Mouse (Mus musculus): Measurements from ENCODE around the gene Cib3. TPM values are rescaled to one million over a fixed set of nuclear protein-coding genes. Genes with fewer than 3 reads are reported as not detected.

Cib3 gene
- polyA plus RNA-seq, 1 experiment from 2014 or later = not detected

- H3K4me3 ChIP-seq (replicated peaks; ENCODE audit: low read depth, low read length) = no peak overlapping the region
- no peak; the same call in 1 of the 2 replicates for ATAC-seq (replicated peaks; ENCODE audit: low FRiP score, low read depth)
- no peak overlapping the region for H3K9ac ChIP-seq (ENCODE audit: low read depth, low read length)
- peaks cover 28% of the 10 kb centered on the region; the same call in 1 of the 2 replicates for H3K36me3 ChIP-seq (ENCODE audit: insufficient read depth, low read length)
- no peak overlapping the region for H3K4me2 ChIP-seq (ENCODE audit: low read length)
- H3K27me3 ChIP-seq (ENCODE audit: insufficient read depth, low read length) = no peaks in the 10 kb centered on the region
- no peaks in the 10 kb centered on the region for H3K4me1 ChIP-seq (replicated peaks; ENCODE audit: insufficient read depth, low read length)
- TF ChIP-seq CTCF (IDR thresholded peaks at IDR 0.05; ENCODE audit: low read depth) = peak; percentile 76
- H3K27ac ChIP-seq = no peak overlapping the region
- DNase-seq (ENCODE audit: low spot score) = peak; percentile 63
- 57% methylated on average over 7 of the region's 7 CpGs for WGBS
- H3K9me3 ChIP-seq (replicated peaks; ENCODE audit: low read length) = no peaks in the 10 kb centered on the region
Observed at GRCm38 (mm10) chr8:72257171-72257901, 44.7 kb upstream of the Cib3 start.

GRCm38 (mm10) chr8:72244610-72245009 lies 32.0 kb upstream of the Cib3 start:
- no peak for DNase-seq (ENCODE audit: low spot score)
- 76% methylated on average over 2 of the region's 2 CpGs for WGBS
- H3K9me3 ChIP-seq (replicated peaks; ENCODE audit: low read length) = no peaks in the 10 kb centered on the region
- H3K4me3 ChIP-seq (replicated peaks; ENCODE audit: low read depth, low read length) = no peak overlapping the region
- H3K36me3 ChIP-seq (ENCODE audit: insufficient read depth, low read length) = 0 out of 2 replicates have a peak, but pooled peaks cover 4% of the 10 kb centered on the region
- no peaks in the 10 kb centered on the region; the same call in 1 of the 2 replicates for H3K4me1 ChIP-seq (replicated peaks; ENCODE audit: insufficient read depth, low read length)
- no peak for ATAC-seq (replicated peaks; ENCODE audit: low FRiP score, low read depth)
- H3K4me2 ChIP-seq (ENCODE audit: low read length) = no peak overlapping the region
- H3K27ac ChIP-seq = no peak overlapping the region
- H3K9ac ChIP-seq (ENCODE audit: low read depth, low read length) = no peak overlapping the region
- no peak for TF ChIP-seq CTCF (IDR thresholded peaks at IDR 0.05; ENCODE audit: low read depth)
- no peaks in the 10 kb centered on the region for H3K27me3 ChIP-seq (ENCODE audit: insufficient read depth, low read length)

GRCm38 (mm10) chr8:72242226-72242625 lies 29.6 kb upstream of the Cib3 start:
- no peaks in the 10 kb centered on the region; the same call in 1 of the 2 replicates for H3K4me1 ChIP-seq (replicated peaks; ENCODE audit: insufficient read depth, low read length)
- H3K27me3 ChIP-seq (ENCODE audit: insufficient read depth, low read length) = no peaks in the 10 kb centered on the region
- H3K4me3 ChIP-seq (replicated peaks; ENCODE audit: low read depth, low read length) = no peak overlapping the region
- 91% methylated on average over 1 of the region's 1 CpGs for WGBS
- no peak for TF ChIP-seq CTCF (IDR thresholded peaks at IDR 0.05; ENCODE audit: low read depth)
- no peaks in the 10 kb centered on the region for H3K9me3 ChIP-seq (replicated peaks; ENCODE audit: low read length)
- no peak overlapping the region for H3K27ac ChIP-seq
- H3K4me2 ChIP-seq (ENCODE audit: low read length) = no peak overlapping the region
- H3K36me3 ChIP-seq (ENCODE audit: insufficient read depth, low read length) = 0 out of 2 replicates have a peak, but pooled peaks cover 3% of the 10 kb centered on the region
- ATAC-seq (replicated peaks; ENCODE audit: low FRiP score, low read depth) = no peak
- DNase-seq (ENCODE audit: low spot score) = no peak
- H3K9ac ChIP-seq (ENCODE audit: low read depth, low read length) = no peak overlapping the region

GRCm38 (mm10) chr8:72240951-72241350 lies 28.3 kb upstream of the Cib3 start:
- 59% methylated on average over 7 of the region's 7 CpGs for WGBS
- H3K9ac ChIP-seq (ENCODE audit: low read depth, low read length) = peak overlapping the region; percentile 63; the same call in 1 of the 2 replicates
- TF ChIP-seq CTCF (IDR thresholded peaks at IDR 0.05; ENCODE audit: low read depth) = no peak
- H3K4me3 ChIP-seq (replicated peaks; ENCODE audit: low read depth, low read length) = peak overlapping the region; percentile 71; the same call in 1 of the 2 replicates
- 0 out of 2 replicates have a peak, but pooled peaks cover 3% of the 10 kb centered on the region for H3K36me3 ChIP-seq (ENCODE audit: insufficient read depth, low read length)
- DNase-seq (ENCODE audit: low spot score) (no peak), ATAC-seq (replicated peaks; ENCODE audit: low FRiP score, low read depth) (no peak)
- no peaks in the 10 kb centered on the region; the same call in 1 of the 2 replicates for H3K4me1 ChIP-seq (replicated peaks; ENCODE audit: insufficient read depth, low read length)
- no peaks in the 10 kb centered on the region for H3K9me3 ChIP-seq (replicated peaks; ENCODE audit: low read length)
- peak overlapping the region; percentile 73 for H3K4me2 ChIP-seq (ENCODE audit: low read length)
- no peak overlapping the region for H3K27ac ChIP-seq
- no peaks in the 10 kb centered on the region for H3K27me3 ChIP-seq (ENCODE audit: insufficient read depth, low read length)

GRCm38 (mm10) chr8:72240403-72240763 lies 27.7 kb upstream of the Cib3 start:
- Histone ChIP-seq H3K9ac (ENCODE audit: low read depth, low read length) (peak overlapping the region; percentile 63), H3K27ac (peak overlapping the region; percentile 91), H3K4me1 (replicated peaks; ENCODE audit: insufficient read depth, low read length) (no peaks in the 10 kb centered on the region; the same call in 1 of the 2 replicates), H3K27me3 (ENCODE audit: insufficient read depth, low read length) (no peaks in the 10 kb centered on the region), H3K36me3 (ENCODE audit: insufficient read depth, low read length) (0 out of 2 replicates have a peak, but pooled peaks cover 3% of the 10 kb centered on the region), H3K9me3 (replicated peaks; ENCODE audit: low read length) (no peaks in the 10 kb centered on the region), H3K4me2 (ENCODE audit: low read length) (peak overlapping the region; percentile 73), H3K4me3 (replicated peaks; ENCODE audit: low read depth, low read length) (peak overlapping the region; percentile 71)
- no peak for TF ChIP-seq CTCF (IDR thresholded peaks at IDR 0.05; ENCODE audit: low read depth)
- 1% methylated on average over 24 of the region's 24 CpGs for WGBS
- ATAC-seq (replicated peaks; ENCODE audit: low FRiP score, low read depth) (peak; percentile 53), DNase-seq (ENCODE audit: low spot score) (no peak)

GRCm38 (mm10) chr8:72239499-72240402 lies 27.1 kb upstream of the Cib3 start, which contains the start of gene Ap1m1:
TSS of gene Ap1m1 (plus strand) at chr8:72240018.
- ATAC-seq (replicated peaks; ENCODE audit: low FRiP score, low read depth) = peak; percentile 96
- Histone ChIP-seq H3K9ac (ENCODE audit: low read depth, low read length) (peak within 1 kb of the TSS; percentile 63), H3K4me2 (ENCODE audit: low read length) (peak within 1 kb of the TSS; percentile 73), H3K4me1 (replicated peaks; ENCODE audit: insufficient read depth, low read length) (no peaks in the 10 kb centered on the region; the same call in 1 of the 2 replicates), H3K27me3 (ENCODE audit: insufficient read depth, low read length) (no peaks in the 10 kb centered on the region), H3K9me3 (replicated peaks; ENCODE audit: low read length) (no peaks in the 10 kb centered on the region), H3K4me3 (replicated peaks; ENCODE audit: low read depth, low read length) (peak within 1 kb of the TSS; percentile 71), H3K36me3 (ENCODE audit: insufficient read depth, low read length) (0 out of 2 replicates have a peak, but pooled peaks cover 3% of the 10 kb centered on the region), H3K27ac (peak within 1 kb of the TSS; percentile 91)
- DNase-seq (ENCODE audit: low spot score) = peak; percentile 100
- under 1% methylated on average over 54 of the region's 54 CpGs for whole genome bisulfite sequencing
- peak; percentile 81 for TF ChIP-seq CTCF (IDR thresholded peaks at IDR 0.05; ENCODE audit: low read depth)

Data from kidney, postnatal 0 days (tissue).